ENCODE assay signal across 22 mouse cellular contexts in genomic region chr16:14895543-14895942, GRCm38 (mm10). TPM values are rescaled to one million over a fixed set of nuclear protein-coding genes. Genes with fewer than 3 reads are reported as not detected.
DNase-seq lines count a peak whose midpoint lies in the region; ATAC-seq and TF ChIP-seq lines count a peak whose summit lies in the region.
"Had no signal": no experiment of that assay in that cellular context is flagged by ENCODE, and none has a peak within 500 bp of the region (broad histone marks: within the 10 kb centered on the region; RNA-seq: fewer than 3 reads in every experiment).

No protein-coding gene starts in this region.

- H3K36me3 ChIP-seq in lung, embryonic 14.5 days (ENCODE audit: insufficient read depth), result no peaks in the 10 kb centered on the region
- H3K36me3 ChIP-seq in intestine, embryonic 16.5 days (ENCODE audit: control insufficient read depth, insufficient read depth, low read length), result no peaks in the 10 kb centered on the region
- no peaks in the 10 kb centered on the region for H3K36me3 ChIP-seq in stomach, postnatal 0 days (ENCODE audit: control insufficient read depth, insufficient read depth, low read length)
- H3K36me3 ChIP-seq: forebrain, embryonic 12.5 days; hindbrain, embryonic 12.5 days; midbrain, embryonic 10.5 days; neural tube, embryonic 15.5 days had no signal

- 9% methylated on average over 2 of the region's 2 CpGs for WGBS in lung, embryonic 14.5 days
- WGBS in intestine, embryonic 16.5 days, result 41% methylated on average over 2 of the region's 2 CpGs
- WGBS in stomach, postnatal 0 days, result 22% methylated on average over 2 of the region's 2 CpGs

- H3K9ac ChIP-seq in lung, embryonic 14.5 days, result no peak overlapping the region
- no peak overlapping the region for H3K9ac ChIP-seq in intestine, embryonic 16.5 days (ENCODE audit: low read depth, low read length)
- no peak overlapping the region for H3K9ac ChIP-seq in stomach, postnatal 0 days (ENCODE audit: low read length)
- H3K9ac ChIP-seq: forebrain, embryonic 12.5 days; hindbrain, embryonic 12.5 days; neural tube, embryonic 15.5 days had no signal

- no peaks in the 10 kb centered on the region for H3K27me3 ChIP-seq in lung, embryonic 14.5 days (ENCODE audit: insufficient read depth, low read length)
- no peaks in the 10 kb centered on the region for H3K27me3 ChIP-seq in intestine, embryonic 16.5 days (replicated peaks; ENCODE audit: control insufficient read depth, insufficient read depth, low read length)
- no peaks in the 10 kb centered on the region for H3K27me3 ChIP-seq in stomach, postnatal 0 days (ENCODE audit: control insufficient read depth, insufficient read depth, low read length)
- H3K27me3 ChIP-seq: forebrain, embryonic 12.5 days; hindbrain, embryonic 12.5 days; neural tube, embryonic 15.5 days had no signal

- H3K4me2 ChIP-seq in lung, embryonic 14.5 days, result no peak overlapping the region
- H3K4me2 ChIP-seq in intestine, embryonic 16.5 days (ENCODE audit: low read depth, low read length), result no peak overlapping the region
- no peak overlapping the region for H3K4me2 ChIP-seq in stomach, postnatal 0 days (replicated peaks; ENCODE audit: low read depth)
- H3K4me2 ChIP-seq: forebrain, embryonic 12.5 days; hindbrain, embryonic 12.5 days; neural tube, embryonic 15.5 days had no signal

- peak overlapping the region; percentile 44; the same call in 1 of the 2 replicates for H3K27ac ChIP-seq in lung, embryonic 14.5 days (ENCODE audit: low read depth)
- H3K27ac ChIP-seq in intestine, embryonic 16.5 days (ENCODE audit: low read length), result 0 out of 2 replicates have a peak overlapping the region, but pooled peaks have one; percentile 28
- H3K27ac ChIP-seq in stomach, postnatal 0 days (replicated peaks), result 0 out of 2 replicates have a peak overlapping the region, but pooled peaks have one; percentile 24
- H3K27ac ChIP-seq: forebrain, embryonic 12.5 days; gastrocnemius, adult 2 months; hindbrain, embryonic 12.5 days; midbrain, embryonic 10.5 days; neural tube, embryonic 15.5 days had no signal

- no peak for TF ChIP-seq CTCF in lung, embryonic 14.5 days (IDR thresholded peaks at IDR 0.05; ENCODE audit: low read depth)
- no peak for TF ChIP-seq CTCF in stomach, postnatal 0 days (IDR thresholded peaks at IDR 0.05; ENCODE audit: low read depth)

- peaks cover 7% of the 10 kb centered on the region for H3K4me1 ChIP-seq in lung, embryonic 14.5 days (ENCODE audit: insufficient read depth)
- peaks cover 8% of the 10 kb centered on the region; the same call in 1 of the 2 replicates for H3K4me1 ChIP-seq in intestine, embryonic 16.5 days (ENCODE audit: control insufficient read depth, insufficient read depth, low read length)
- H3K4me1 ChIP-seq in stomach, postnatal 0 days (replicated peaks; ENCODE audit: control insufficient read depth, insufficient read depth), result peaks cover 3% of the 10 kb centered on the region; the same call in 1 of the 2 replicates
- H3K4me1 ChIP-seq: forebrain, embryonic 12.5 days; hindbrain, embryonic 12.5 days; midbrain, embryonic 10.5 days; neural tube, embryonic 15.5 days had no signal

- peak; percentile 8 to 9 for DNase-seq in heart, postnatal 10 days
- no peak for DNase-seq in heart, postnatal 4 days
- DNase-seq in lung, embryonic 14.5 days, result peak; percentile 74
- DNase-seq in lung, postnatal 36 days, result no peak
- no peak for DNase-seq in stomach, postnatal 0 days (ENCODE audit: low spot score)
- no peak for DNase-seq in adrenal gland, postnatal 14 days
- DNase-seq: adrenal gland, postnatal 36 days; cerebellum, adult 11 months; cerebellum, postnatal 10 days; gastrocnemius, adult 2 months; kidney, postnatal 14 days; left cerebral cortex, postnatal 4 days; right cerebral cortex, adult 18-20 months; right cerebral cortex, postnatal 4 days had no signal

- no peaks in the 10 kb centered on the region for H3K9me3 ChIP-seq in lung, embryonic 14.5 days (ENCODE audit: low read depth, low read length)
- H3K9me3 ChIP-seq in intestine, embryonic 16.5 days (ENCODE audit: control insufficient read depth, low read length), result no peaks in the 10 kb centered on the region
- H3K9me3 ChIP-seq in stomach, postnatal 0 days (ENCODE audit: control insufficient read depth, low read length), result no peaks in the 10 kb centered on the region
- H3K9me3 ChIP-seq: forebrain, embryonic 12.5 days; hindbrain, embryonic 12.5 days; midbrain, embryonic 10.5 days; neural tube, embryonic 15.5 days had no signal

- no peak overlapping the region for H3K4me3 ChIP-seq in lung, embryonic 14.5 days (ENCODE audit: low read depth, low read length)
- no peak overlapping the region for H3K4me3 ChIP-seq in intestine, embryonic 16.5 days (ENCODE audit: low read length)
- no peak overlapping the region for H3K4me3 ChIP-seq in stomach, postnatal 0 days (ENCODE audit: low read depth, low read length)
- H3K4me3 ChIP-seq: erythroblast, embryonic 14.5 days; forebrain, embryonic 12.5 days; gastrocnemius, adult 2 months; hindbrain, embryonic 12.5 days; midbrain, embryonic 10.5 days; neural tube, embryonic 15.5 days had no signal

- TF ChIP-seq EP300 in stomach, postnatal 0 days (optimal IDR thresholded peaks at IDR 0.05), result no peak

- ATAC-seq in lung, embryonic 14.5 days (ENCODE audit: insufficient read depth), result peak; percentile 45; the same call in 1 of the 2 replicates
- no peak for ATAC-seq in intestine, embryonic 16.5 days
- no peak for ATAC-seq in stomach, postnatal 0 days (ENCODE audit: low FRiP score, low TSS enrichment)

- intact Hi-C loops in heart, postnatal 10 days (cut with DNase I), result no loop called here

RNA-seq across cellular contexts. Expression of gene Efcab1, which starts 10.9 kb away (rescaled TPM):
- not detected for total RNA-seq in heart, postnatal 10 days (2021)
- under 1 TPM in 1 of 2 experiments, not detected in 1; 0.12 TPM for total RNA-seq in heart, postnatal 4 days (2021)
- 8.6 and 11.1 TPM in 2 replicates for polyA plus RNA-seq in lung, embryonic 14.5 days (2014; fragmentation: Nextera tagmentation; extraction: Ambion mirVana)
- polyA plus RNA-seq in intestine, embryonic 16.5 days (2015; fragmentation: Nextera tagmentation; extraction: Ambion mirVana), result 2.9 and 3.5 TPM in 2 replicates
- 9.0 and 10.4 TPM in 2 replicates for polyA plus RNA-seq in stomach, postnatal 0 days (2015; fragmentation: Nextera tagmentation; extraction: Ambion mirVana)
- total RNA-seq in adrenal gland, postnatal 14 days (2021), result 1.9 and 2.2 TPM in 2 replicates
- total RNA-seq: gastrocnemius, adult 2 months; heart, adult 8-10 months; liver, adult 2 months had no signal
- polyA plus RNA-seq: erythroblast, embryonic 14.5 days; liver, adult 2 months had no signal

Comparison
In these comparisons a context has a peak if more than half of its experiments do, and no peak if none do; other contexts are left out.
1. DNase-seq: peak in heart, postnatal 10 days (2 of 2) and lung, embryonic 14.5 days (single experiment); none in heart, postnatal 4 days (single experiment), lung, postnatal 36 days (single experiment), stomach, postnatal 0 days (single experiment) and adrenal gland, postnatal 14 days (single experiment).
2. Peak in every context shown above with its lines, with median percentiles within 50 percentile points of each other: H3K27ac ChIP-seq.